Mouse (Mus musculus): ENCODE results near the gene Vip.

The Vip gene

GRCm38 (mm10) chr10:5639112-5639511, at the start of gene Vip:
TSS of gene Vip (plus strand) at chr10:5639218.
- no peak for DNase-seq (ENCODE audit: low spot score in 2 of 2)

DNA sequence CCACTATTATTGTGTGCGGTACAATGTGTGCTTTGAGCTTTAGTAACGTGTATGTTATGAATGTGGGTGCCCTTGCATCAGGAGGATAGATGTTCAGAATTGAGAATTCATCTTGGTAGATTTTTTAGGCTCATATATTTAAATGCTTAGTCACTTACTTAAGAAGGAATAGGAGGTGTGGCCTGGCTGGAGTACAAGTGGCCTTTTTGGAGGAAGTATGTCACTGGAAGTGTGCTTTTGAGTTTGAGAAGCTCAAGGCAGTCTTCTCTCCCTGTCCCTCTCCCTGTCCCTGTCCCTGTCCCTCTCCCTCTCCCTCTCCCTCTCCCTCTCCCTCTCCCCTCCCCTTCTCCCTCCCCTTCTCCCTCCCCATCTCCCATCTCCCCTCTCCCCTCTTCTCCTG, 48.0 kb upstream of the Vip start:
- no peak for DNase-seq (ENCODE audit: low spot score in 2 of 2)

DNA sequence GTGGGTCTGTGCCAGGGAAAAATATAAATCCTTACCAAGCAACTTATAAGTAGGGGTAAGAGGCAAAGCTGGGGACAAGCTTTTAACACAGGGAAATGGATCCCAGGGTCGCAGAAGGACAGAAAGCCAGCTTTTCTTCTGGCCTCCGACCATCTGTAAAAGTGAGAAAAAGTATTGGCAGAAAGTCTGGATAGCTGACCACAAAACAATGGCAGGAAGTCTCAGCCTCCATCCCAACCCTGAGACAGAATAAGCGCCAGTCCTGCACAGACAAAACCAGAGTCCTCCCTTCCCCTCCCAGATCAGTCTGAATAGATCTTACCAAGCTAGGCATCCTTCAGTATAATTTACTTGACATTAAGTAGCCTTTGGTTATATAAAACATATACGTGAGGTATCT, 47.0 kb upstream of the Vip start:
- no peak for DNase-seq (ENCODE audit: low spot score in 2 of 2)

GRCm38 (mm10) chr10:5593464-5593863, 45.6 kb upstream of the Vip start, which contains the start of gene Myct1:
TSS of gene Myct1 (plus strand) at chr10:5593775.
- DNase-seq (ENCODE audit: low spot score in 2 of 2): no peak

DNA sequence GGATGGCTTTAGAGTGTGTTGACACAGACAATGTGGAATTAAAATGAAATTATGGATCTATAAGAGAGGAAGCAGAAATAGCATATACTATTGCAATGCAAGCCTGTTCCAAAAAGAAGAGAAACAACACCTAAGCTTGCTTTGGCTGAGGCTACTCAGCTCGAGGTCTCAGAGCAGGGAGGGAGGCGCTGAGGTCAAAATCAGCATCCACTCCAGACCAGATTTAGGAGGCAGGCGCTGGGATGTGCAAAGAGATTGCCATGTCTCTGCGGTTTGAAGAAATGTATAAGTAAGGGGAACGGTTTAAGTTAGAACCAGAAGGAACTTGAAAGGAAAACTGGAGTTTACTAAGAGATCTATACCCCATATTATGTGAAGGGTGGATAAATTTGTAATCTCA, 44.6 kb upstream of the Vip start:
- no peak for DNase-seq (ENCODE audit: low spot score in 2 of 2)

DNA sequence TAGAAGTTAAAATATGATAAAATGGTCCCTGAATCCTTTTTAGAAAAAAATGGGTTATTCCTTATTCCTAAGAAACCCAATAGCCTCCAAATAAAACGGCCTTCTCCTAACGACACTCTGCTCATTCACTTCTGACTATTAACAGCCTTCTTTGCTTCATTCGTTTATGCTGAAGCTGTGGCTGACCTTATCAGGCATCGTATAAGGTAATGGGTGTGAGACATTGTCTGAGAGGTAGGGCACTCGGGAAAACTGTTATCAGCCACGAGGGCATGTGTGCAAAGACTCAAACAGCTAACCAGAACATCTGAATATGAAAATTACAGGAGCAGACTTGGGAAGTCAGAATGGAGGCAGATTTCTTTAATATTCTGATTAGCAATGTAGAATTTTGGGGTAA, 42.5 kb upstream of the Vip start:
- no peak for DNase-seq (ENCODE audit: low spot score in 2 of 2)

DNA sequence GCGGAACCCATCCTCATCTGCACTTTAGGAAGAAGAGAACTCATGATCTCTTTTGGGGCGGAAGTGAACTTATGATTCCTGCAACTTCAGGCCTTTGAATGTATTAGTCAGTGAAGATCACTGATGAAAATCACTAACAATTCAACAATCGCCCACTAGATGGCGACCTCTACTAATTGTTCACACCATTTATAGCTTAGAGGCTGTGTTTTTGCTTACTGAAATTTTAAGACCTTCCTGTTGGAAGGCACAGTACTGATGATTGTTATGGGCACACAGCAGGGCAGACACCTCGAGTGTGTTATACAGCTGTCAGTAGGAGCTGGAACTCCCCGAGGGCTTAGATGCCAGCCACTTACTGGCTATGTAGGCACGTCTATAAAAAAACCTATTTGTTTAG, 38.9 kb upstream of the Vip start:
- peak; percentile 42 to 77 for DNase-seq (ENCODE audit: low spot score in 2 of 2)

- no peak for DNase-seq (ENCODE audit: low spot score in 2 of 2)
Measured at GRCm38 (mm10) chr10:5603512-5603911, 35.5 kb upstream of the Vip start.

DNA sequence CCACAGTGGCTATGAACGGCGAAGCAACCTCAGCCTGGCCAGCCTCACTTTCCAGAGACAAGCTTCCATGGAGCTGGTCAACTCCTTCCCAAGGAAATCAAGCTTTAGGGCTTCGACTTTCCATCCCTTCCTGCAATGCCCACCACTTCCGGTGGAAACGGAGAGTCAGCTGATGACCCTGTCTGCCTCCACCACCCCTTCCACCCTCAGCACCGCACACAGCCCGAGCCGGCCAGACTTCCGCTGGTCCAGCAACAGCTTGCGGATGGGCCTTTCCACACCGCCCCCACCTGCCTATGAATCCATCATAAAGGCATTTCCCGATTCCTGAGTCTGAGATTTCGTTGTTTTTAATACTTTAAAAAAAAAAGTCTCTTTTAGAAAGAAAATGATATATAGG, 34.6 kb upstream of the Vip start:
- DNase-seq (ENCODE audit: low spot score in 2 of 2): no peak

DNA sequence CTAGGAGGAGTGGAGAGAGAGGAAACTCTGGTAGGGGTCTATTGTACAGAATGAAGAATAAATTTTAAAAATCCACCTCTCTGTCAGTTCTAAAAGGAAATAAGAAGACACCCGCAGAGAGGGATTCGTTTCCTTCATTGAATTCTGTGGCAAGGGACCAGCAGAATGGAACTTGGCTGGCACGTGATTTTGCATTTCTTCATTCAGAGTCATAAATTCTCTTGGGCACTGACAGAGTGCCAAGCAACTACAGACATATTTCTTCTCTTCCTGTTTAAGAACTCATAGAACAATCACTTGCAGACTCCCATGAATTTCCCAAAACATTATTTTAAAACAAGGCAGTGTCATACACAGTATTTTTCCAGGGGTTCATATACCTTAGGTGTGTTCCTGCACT, 30.1 kb upstream of the Vip start:
- DNase-seq (ENCODE audit: low spot score in 2 of 2): no peak

DNA sequence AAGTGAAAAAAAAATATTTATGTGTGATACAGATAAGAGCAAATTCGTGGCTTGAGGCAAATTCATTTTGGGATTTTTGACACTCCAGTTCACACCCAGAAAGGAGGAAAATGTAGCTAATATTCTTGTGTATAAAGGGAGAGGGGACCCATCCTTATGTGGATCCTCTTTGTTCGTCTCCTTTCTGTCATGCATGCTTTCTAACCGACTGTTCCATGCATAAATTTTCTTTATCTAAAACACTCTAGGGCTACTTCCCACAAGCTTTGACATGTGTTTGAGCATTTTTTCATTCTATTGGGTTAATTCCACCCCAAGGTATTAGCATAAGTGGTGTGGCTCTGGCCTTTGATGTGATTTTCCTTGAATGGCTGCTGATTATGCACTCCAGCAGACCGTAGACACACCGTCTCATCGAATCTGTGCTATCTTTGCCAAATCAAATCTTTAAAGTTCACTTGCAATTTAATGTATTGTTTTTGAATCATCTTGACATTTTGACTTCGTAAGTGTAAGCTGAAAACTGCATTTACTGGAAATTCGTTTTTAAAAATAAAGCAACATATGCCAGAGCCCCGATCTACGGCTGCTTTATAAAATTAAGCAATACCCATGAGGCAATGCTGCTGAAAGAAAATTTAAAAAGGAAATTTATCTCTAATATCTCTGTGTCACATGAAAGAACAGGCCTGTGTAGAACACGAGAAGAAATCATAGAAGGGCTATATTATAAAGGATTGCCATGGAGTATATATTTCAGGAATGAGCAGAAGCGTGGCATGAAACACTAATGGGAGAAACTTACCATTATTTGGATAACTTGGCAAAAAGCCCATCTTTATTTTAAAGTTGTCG, 23.6 kb upstream of the Vip start:
- no peak for DNase-seq (ENCODE audit: low spot score in 2 of 2)

- DNase-seq (ENCODE audit: low spot score in 2 of 2): no peak
Measured at GRCm38 (mm10) chr10:5626268-5626667, 12.8 kb upstream of the Vip start.

GRCm38 (mm10) chr10:5633672-5634200, 5.3 kb upstream of the Vip start:
- no peak for DNase-seq (ENCODE audit: low spot score in 2 of 2)

DNA sequence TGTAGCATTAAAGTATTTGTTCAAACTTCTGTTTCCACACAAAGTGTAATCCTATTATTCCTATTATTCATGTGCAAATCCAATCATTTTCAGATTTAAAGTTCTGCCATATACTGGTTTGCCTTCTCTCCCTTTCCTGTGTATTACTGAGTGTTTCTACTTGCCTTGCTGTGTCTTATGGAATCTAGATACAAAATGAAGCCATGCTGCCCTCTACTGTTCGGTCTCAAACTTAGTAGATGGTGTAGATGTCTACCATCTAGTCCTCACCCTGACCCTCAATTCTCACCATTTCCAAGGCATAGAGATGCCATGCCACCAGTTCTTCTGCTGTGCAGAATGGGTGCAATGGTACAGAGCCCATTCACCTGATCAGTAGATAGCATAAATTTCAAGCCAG, 4.7 kb upstream of the Vip start:
- DNase-seq (ENCODE audit: low spot score in 2 of 2): no peak

DNA sequence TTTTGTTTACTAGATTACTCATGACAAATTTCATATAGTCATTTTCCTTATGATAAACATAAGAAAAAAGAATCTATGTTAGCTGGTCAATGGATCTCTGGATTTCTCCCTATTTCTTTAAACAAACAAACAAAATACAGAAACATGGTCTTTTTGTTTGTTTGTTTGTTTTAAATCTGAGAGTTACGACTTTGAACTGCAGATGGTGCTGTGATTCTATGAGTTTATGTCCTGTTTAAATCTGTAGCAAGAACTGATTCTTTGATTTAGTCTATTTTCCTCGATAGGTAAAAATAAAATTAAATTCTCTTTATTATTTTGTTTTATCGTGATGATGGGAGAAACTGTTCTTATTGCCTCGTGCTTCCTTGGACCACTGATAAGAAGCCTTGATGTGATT, 1.7 kb upstream of the Vip start:
- no peak for DNase-seq (ENCODE audit: low spot score in 2 of 2)

GRCm38 (mm10) chr10:5681275-5681674, 42.3 kb downstream of the Vip start:
- DNase-seq (ENCODE audit: low spot score in 2 of 2): no peak

DNA sequence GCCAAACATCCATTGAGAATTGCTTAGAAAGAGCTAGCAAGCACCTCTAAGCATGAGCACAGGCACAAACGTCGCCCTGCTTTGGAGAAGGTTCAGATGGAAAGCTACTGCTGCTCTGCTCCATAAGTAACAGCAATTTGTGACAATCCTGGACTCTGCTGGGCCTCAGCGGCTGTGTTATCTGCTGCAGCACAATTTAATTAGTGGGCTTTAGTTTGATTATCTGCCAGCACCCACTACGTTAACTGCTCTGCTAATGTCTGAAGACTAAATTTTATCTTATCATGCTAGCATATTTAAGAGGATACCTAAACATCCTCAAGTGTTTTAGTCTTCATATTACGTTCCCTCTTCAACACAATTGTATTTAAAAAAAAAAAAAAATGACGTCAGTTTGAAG, 46.6 kb downstream of the Vip start:
- DNase-seq (ENCODE audit: low spot score in 2 of 2): no peak

GRCm38 (mm10) chr10:5694351-5694750, 55.3 kb downstream of the Vip start:
- no peak for DNase-seq (ENCODE audit: low spot score in 2 of 2)

Measured in spleen, postnatal 4 days (tissue).